Mouse (Mus musculus) hindbrain, embryonic 15.5 days (tissue): ENCODE results near the gene Eif5a. TPM values are rescaled to one million over a fixed set of nuclear protein-coding genes. Genes with fewer than 3 reads are reported as not detected.

Experiments used
- ATAC-seq: fragments of 200-750 bp; cut with Nextera tagmentation; 2 replicates; pipeline ENCODE4 v1.8.0; 2017; ENCODE audit warnings: low read depth, moderate number of reproducible peaks, moderate TSS enrichment; ENCODE audit not compliant: low FRiP score
- H3K27ac ChIP-seq: fragments of 300-500 bp; sonication (generic); replicated peaks from 2 replicates; pipeline ENCODE4 v1.5.1; 2015; ENCODE audit warnings: mild to moderate bottlenecking, inconsistent platforms
- H3K27me3 ChIP-seq: fragments of 300-500 bp; sonication (generic); 2 replicates; pipeline ENCODE4 v1.6.1; 2015; ENCODE audit warnings: control low read depth, inconsistent platforms
- H3K36me3 ChIP-seq: fragments of 300-500 bp; sonication (generic); 2 replicates; pipeline ENCODE4 v1.6.1; 2015; ENCODE audit warnings: control low read depth, inconsistent platforms
- H3K4me1 ChIP-seq: fragments of 300-500 bp; sonication (generic); replicated peaks from 2 replicates; pipeline ENCODE4 v1.6.1; 2015; ENCODE audit warnings: control low read depth, inconsistent platforms
- H3K4me2 ChIP-seq: fragments of 300-500 bp; sonication (generic); 2 replicates; pipeline ENCODE4 v1.6.1; 2015; ENCODE audit warnings: moderate library complexity, mild to moderate bottlenecking, inconsistent platforms
- H3K4me3 ChIP-seq: fragments of 300-500 bp; sonication (generic); 2 replicates; pipeline ENCODE4 v1.5.1; 2015; ENCODE audit warnings: mild to moderate bottlenecking, inconsistent platforms
- H3K9ac ChIP-seq: fragments of 300-500 bp; sonication (generic); 2 replicates; pipeline ENCODE4 v1.6.1; 2015; ENCODE audit warnings: inconsistent platforms
- H3K9me3 ChIP-seq: fragments of 300-500 bp; sonication (generic); 2 replicates; pipeline ENCODE4 v1.6.1; 2016; ENCODE audit warnings: control low read depth, inconsistent platforms
- WGBS: fragments of 180-500 bp; shearing (Covaris S2); methylation state at CpG from one replicate; pipeline ENCODE4 v1.1.7; 2015; 5-methylcytosine and 5-hydroxymethylcytosine counted together
- microRNA-seq: library from miRNA; unstranded; fragments of <30 nt; microRNA quantifications from one replicate; pipeline ENCODE4, GENCODE M21; 2016
- polyA plus RNA-seq: library from polyadenylated mRNA; unstranded; fragments of >200 nt; fragmentation: Nextera tagmentation; extraction: Ambion mirVana; gene quantifications from 2 replicates; pipeline ENCODE4 v1.2.1, GENCODE M21; 2015

The Eif5a gene
- polyA plus RNA-seq, 1 experiment from 2014 or later, result 1,119 TPM

DNA sequence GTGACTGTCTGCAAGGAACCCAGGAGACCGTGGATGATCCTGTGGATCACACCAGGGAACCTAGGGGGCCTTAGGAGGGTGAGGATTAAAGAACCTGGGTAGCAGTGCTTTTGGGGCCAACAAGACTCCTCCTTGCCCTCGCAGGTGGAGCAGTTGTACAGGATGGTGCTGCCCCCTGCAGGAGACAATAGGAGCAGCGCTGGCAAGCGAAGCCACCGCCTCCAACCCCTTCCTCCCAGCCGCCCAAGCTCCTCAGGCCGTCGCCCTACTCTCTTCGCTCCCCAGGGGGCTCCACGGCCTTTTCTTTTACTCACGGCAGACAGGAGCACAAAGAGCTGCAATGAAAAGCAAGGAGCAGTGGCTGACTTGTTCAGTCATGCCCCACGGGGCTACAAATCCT lies 44.9 kb downstream of the Eif5a start:
- H3K9me3 ChIP-seq, result no peaks in the 10 kb centered on the region
- 3% methylated on average over 12 of the region's 12 CpGs for WGBS
- H3K4me2 ChIP-seq, result peak overlapping the region; percentile 29
- H3K36me3 ChIP-seq, result no peaks in the 10 kb centered on the region
- H3K4me1 ChIP-seq, result peaks cover 24% of the 10 kb centered on the region; the same call in 1 of the 2 replicates
- H3K4me3 ChIP-seq, result no peak overlapping the region
- no peak for ATAC-seq
- peaks cover 6% of the 10 kb centered on the region; the same call in 1 of the 2 replicates for H3K27me3 ChIP-seq
- no peak overlapping the region for H3K27ac ChIP-seq
- H3K9ac ChIP-seq, result no peak overlapping the region

DNA sequence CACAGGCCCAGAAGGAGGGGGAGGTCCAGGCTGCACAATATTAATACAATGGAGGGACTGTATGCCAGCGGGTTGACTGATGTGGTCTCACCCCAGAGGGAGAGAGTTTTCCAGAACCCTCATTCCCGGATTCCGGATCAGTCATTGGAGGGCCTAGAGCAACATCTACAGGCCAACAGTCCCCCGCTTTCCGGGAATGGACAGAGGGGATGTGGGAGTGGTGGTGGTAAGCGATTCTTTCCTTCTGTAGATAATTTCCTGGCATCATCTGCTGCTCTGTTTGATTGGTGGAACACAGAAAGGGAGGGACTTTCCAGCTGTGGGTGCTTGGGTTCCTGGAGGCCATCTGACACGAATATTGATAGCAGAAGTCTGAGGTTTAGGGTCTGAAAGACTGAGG lies 45.6 kb downstream of the Eif5a start:
- WGBS, result 66% methylated on average over 7 of the region's 7 CpGs

DNA sequence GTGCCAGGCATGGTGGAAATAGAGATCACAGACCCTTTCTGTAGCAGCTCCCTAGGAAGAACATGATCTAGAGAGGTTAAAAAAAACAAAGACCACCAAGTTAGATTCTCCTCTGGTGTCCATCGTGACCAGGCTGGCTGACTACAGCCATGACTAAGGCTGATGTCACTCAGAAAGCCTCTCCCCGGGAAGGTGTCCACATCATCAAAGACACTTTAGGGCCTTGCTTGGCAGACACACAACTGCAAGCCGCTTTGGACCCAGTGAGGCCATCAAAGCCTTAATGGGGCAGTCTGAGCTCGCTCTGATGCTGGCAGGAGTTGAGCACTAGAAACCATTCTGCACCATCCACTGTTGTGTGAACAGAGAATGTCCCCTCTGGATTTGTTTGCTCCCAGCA lies 49.3 kb downstream of the Eif5a start:
- H3K4me2 ChIP-seq, result no peak overlapping the region
- no peak overlapping the region for H3K9ac ChIP-seq
- no peak overlapping the region for H3K27ac ChIP-seq
- H3K4me1 ChIP-seq, result 0 out of 2 replicates have a peak, but pooled peaks cover 5% of the 10 kb centered on the region
- no peaks in the 10 kb centered on the region for H3K9me3 ChIP-seq
- WGBS, result 78% methylated on average over 4 of the region's 4 CpGs
- ATAC-seq, result no peak
- no peaks in the 10 kb centered on the region for H3K27me3 ChIP-seq
- no peaks in the 10 kb centered on the region for H3K36me3 ChIP-seq
- H3K4me3 ChIP-seq, result no peak overlapping the region

More for the DNA sequence above, 45.6 kb downstream of the Eif5a start:
- H3K4me3 ChIP-seq, result no peak overlapping the region
- no peak for ATAC-seq
- H3K4me1 ChIP-seq, result peaks cover 18% of the 10 kb centered on the region; the same call in 1 of the 2 replicates
- no peaks in the 10 kb centered on the region for H3K36me3 ChIP-seq
- H3K9ac ChIP-seq, result no peak overlapping the region
- H3K4me2 ChIP-seq, result no peak overlapping the region
- H3K27ac ChIP-seq, result no peak overlapping the region
- no peaks in the 10 kb centered on the region for H3K9me3 ChIP-seq
- H3K27me3 ChIP-seq, result 0 out of 2 replicates have a peak, but pooled peaks cover 5% of the 10 kb centered on the region

DNA sequence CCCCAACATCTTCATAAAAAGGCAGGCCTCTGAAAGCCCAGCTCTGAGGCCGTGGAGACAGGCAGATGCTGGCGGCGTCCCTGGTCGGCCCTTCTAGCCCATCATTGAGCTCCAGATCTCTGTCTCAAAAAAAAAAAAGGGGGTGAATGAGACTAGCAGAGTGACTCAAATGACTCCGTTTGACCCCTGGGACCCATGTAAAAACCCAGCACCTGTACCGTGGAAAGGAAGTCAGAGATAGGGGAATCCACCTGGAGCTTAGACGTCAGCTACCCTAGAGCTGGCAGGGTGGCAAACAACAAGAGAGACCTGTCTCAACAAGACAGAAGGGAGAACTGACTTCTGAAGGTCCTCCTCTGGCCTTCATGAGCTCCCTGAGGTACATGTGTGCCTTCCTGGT lies 49.9 kb downstream of the Eif5a start:
- Histone ChIP-seq H3K27ac (no peak overlapping the region), H3K9me3 (no peaks in the 10 kb centered on the region), H3K4me3 (no peak overlapping the region), H3K4me2 (no peak overlapping the region), H3K36me3 (no peaks in the 10 kb centered on the region), H3K4me1 (no peaks in the 10 kb centered on the region), H3K9ac (no peak overlapping the region), H3K27me3 (no peaks in the 10 kb centered on the region)
- 88% methylated on average over 7 of the region's 7 CpGs for WGBS
- ATAC-seq, result no peak

DNA sequence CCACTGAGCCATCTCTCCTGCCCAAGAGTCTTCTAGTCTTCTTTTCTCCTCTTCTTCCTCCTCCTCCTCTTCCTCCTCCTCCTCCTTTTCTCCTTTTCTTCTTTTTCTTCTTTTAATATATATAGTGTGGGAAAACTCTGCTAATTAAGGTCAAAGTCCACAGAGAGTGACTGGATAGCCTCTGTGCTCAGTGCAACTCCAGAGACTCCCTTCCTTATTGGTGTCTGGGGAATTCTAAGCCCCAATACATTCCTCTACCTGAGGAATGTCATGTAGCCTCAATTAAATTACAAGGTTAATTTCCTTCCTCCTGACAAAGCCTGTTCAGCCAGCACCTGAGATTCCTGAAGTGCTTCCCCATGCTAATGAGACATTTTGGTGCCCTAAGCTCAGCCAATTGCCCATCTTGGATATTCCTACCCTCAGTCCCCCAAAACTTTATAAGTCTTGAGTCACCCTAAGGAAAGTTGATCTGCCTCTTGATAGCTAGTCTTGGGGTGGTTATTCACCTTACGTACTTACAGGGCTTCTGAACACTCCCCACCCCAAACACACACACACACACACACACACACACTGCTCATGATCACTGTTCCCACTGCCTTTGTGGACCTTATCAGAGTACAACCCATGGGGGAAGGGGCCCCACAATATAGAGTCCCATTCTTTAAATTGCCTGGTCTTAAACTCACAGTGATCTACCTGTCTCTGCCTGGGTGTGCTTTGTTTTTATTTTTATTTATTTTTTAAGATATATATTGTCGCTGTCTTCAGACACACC lies 51.3 kb downstream of the Eif5a start:
- H3K9ac ChIP-seq, result no peak overlapping the region
- H3K27ac ChIP-seq, result no peak overlapping the region
- ATAC-seq, result no peak
- no peaks in the 10 kb centered on the region for H3K9me3 ChIP-seq
- H3K36me3 ChIP-seq, result no peaks in the 10 kb centered on the region
- H3K27me3 ChIP-seq, result no peaks in the 10 kb centered on the region
- H3K4me1 ChIP-seq, result no peaks in the 10 kb centered on the region
- 98% methylated on average over 2 of the region's 2 CpGs for WGBS
- no peak overlapping the region for H3K4me3 ChIP-seq
- H3K4me2 ChIP-seq, result no peak overlapping the region

DNA sequence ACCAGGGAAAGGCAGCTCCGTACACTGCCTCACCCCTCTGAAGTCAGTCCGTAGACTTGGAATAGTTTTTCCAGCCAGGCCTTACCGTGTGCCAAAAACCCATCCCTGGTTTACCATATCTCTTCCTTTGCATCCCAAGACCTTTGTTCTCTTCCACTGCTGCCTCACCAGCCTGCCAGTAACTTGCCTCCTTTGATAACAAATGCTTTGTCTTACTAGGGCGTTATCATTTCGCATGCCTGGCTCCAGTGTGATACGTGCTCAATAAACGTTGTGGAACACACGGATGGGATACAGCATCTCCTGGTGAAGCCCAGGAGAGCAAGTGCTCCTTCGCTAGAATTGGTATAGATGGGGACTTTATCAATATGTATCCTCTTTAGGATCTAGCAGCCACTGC lies 54.4 kb downstream of the Eif5a start:
- Histone ChIP-seq H3K9ac (no peak overlapping the region), H3K27me3 (no peaks in the 10 kb centered on the region), H3K36me3 (no peaks in the 10 kb centered on the region)

More for the DNA sequence above, 54.4 kb downstream of the Eif5a start:
- Histone ChIP-seq H3K4me2 (no peak overlapping the region), H3K27ac (no peak overlapping the region), H3K4me3 (no peak overlapping the region), H3K4me1 (no peaks in the 10 kb centered on the region), H3K9me3 (no peaks in the 10 kb centered on the region)
- ATAC-seq, result no peak
- WGBS, result 69% methylated on average over 9 of the region's 9 CpGs

Small RNAs within 50 kb of the gene (microRNA-seq; reads per million reads assigned to microRNA genes)
- not detected for gene Mir6924

Other genes with a start within 250 kb of the Eif5a start
- 476 and 491 TPM in 2 replicates for gene Eif4a1, start 249.5 kb downstream of the Eif5a start, polyA plus RNA-seq
- gene Senp3, start 239.9 kb downstream of the Eif5a start, polyA plus RNA-seq, result 101 and 103 TPM in 2 replicates
- gene Tnfsf13, start 236.2 kb downstream of the Eif5a start, polyA plus RNA-seq, result 0.61 and 0.76 TPM in 2 replicates
- gene Tnfsf12, start 226.1 kb downstream of the Eif5a start, polyA plus RNA-seq, result 3.5 and 5.0 TPM in 2 replicates
- 1.2 and 1.9 TPM in 2 replicates for gene Tnfsfm13, start 225.9 kb downstream of the Eif5a start, polyA plus RNA-seq
- gene Polr2a, start 163.3 kb downstream of the Eif5a start, polyA plus RNA-seq, result 15.6 and 16.6 TPM in 2 replicates
- gene Slc35g3, start 160.0 kb downstream of the Eif5a start, polyA plus RNA-seq, result 0.51 and 0.66 TPM in 2 replicates
- 5.2 and 5.3 TPM in 2 replicates for gene Zbtb4, start 156.0 kb downstream of the Eif5a start, polyA plus RNA-seq
- gene Chrnb1, start 126.0 kb downstream of the Eif5a start, polyA plus RNA-seq, result 1.2 and 2.2 TPM in 2 replicates
- 5.7 and 7.1 TPM in 2 replicates for gene Fgf11, start 120.1 kb downstream of the Eif5a start, polyA plus RNA-seq
- gene Tmem102, start 116.3 kb downstream of the Eif5a start, polyA plus RNA-seq, result 1.1 and 2.0 TPM in 2 replicates
- not detected in 2 replicates for gene Gm39566, start 106.7 kb downstream of the Eif5a start, polyA plus RNA-seq
- not detected in 2 replicates for gene Spem2, start 103.5 kb downstream of the Eif5a start, polyA plus RNA-seq
- 0.21 and 0.34 TPM in 2 replicates for gene Spem1, start 99.8 kb downstream of the Eif5a start, polyA plus RNA-seq
- 20.9 and 21.0 TPM in 2 replicates for gene Nlgn2, start 84.2 kb downstream of the Eif5a start, polyA plus RNA-seq
- 375 and 391 TPM in 2 replicates for gene Tmem256, start 83.4 kb downstream of the Eif5a start, polyA plus RNA-seq
- 46.0 and 47.5 TPM in 2 replicates for gene Plscr3, start 75.6 kb downstream of the Eif5a start, polyA plus RNA-seq
- gene Tnk1, start 63.2 kb downstream of the Eif5a start, polyA plus RNA-seq, result 0.10 and 0.12 TPM in 2 replicates
- not detected in 2 replicates for gene Tmem95, start 43.9 kb downstream of the Eif5a start, polyA plus RNA-seq
- gene Kctd11, start 40.6 kb downstream of the Eif5a start, polyA plus RNA-seq, result 2.0 and 2.4 TPM in 2 replicates
- gene Acap1, start 26.4 kb downstream of the Eif5a start, polyA plus RNA-seq, result 0.52 and 0.58 TPM in 2 replicates
- gene 2810408A11Rik, start 21.0 kb downstream of the Eif5a start, polyA plus RNA-seq, result 8.8 TPM in 2 replicates
- 16.6 and 19.9 TPM in 2 replicates for gene Neurl4, start 20.9 kb downstream of the Eif5a start, polyA plus RNA-seq
- gene Gps2, start 8.1 kb downstream of the Eif5a start, polyA plus RNA-seq, result 68.4 and 69.9 TPM in 2 replicates
- 6.7 and 6.8 TPM in 2 replicates for gene Ybx2, start 13.8 kb upstream of the Eif5a start, polyA plus RNA-seq
- 3.4 and 4.1 TPM in 2 replicates for gene Slc2a4, start 26.2 kb upstream of the Eif5a start, polyA plus RNA-seq
- 0.34 and 1.0 TPM in 2 replicates for gene Cldn7, start 42.8 kb upstream of the Eif5a start, polyA plus RNA-seq
- gene Ctdnep1, start 59.2 kb upstream of the Eif5a start, polyA plus RNA-seq, result 23.5 and 27.1 TPM in 2 replicates
- 163 and 174 TPM in 2 replicates for gene Elp5, start 60.6 kb upstream of the Eif5a start, polyA plus RNA-seq
- 561 and 571 TPM in 2 replicates for gene Gabarap, start 69.2 kb upstream of the Eif5a start, polyA plus RNA-seq
- 56.1 and 62.2 TPM in 2 replicates for gene Phf23, start 73.8 kb upstream of the Eif5a start, polyA plus RNA-seq
- 26.4 and 28.7 TPM in 2 replicates for gene Dvl2, start 78.6 kb upstream of the Eif5a start, polyA plus RNA-seq
- 58.0 and 62.2 TPM in 2 replicates for gene Acadvl, start 93.5 kb upstream of the Eif5a start, polyA plus RNA-seq
- 23.8 and 24.1 TPM in 2 replicates for gene Dlg4, start 95.0 kb upstream of the Eif5a start, polyA plus RNA-seq
- 2.8 and 4.7 TPM in 2 replicates for gene Asgr1, start 132.1 kb upstream of the Eif5a start, polyA plus RNA-seq
- not detected in 2 replicates for gene Asgr2, start 170.7 kb upstream of the Eif5a start, polyA plus RNA-seq
- gene Mgl2, start 208.4 kb upstream of the Eif5a start, polyA plus RNA-seq, result 1.4 and 1.6 TPM in 2 replicates
- gene Clec10a, start 234.2 kb upstream of the Eif5a start, polyA plus RNA-seq, result 0.64 and 1.3 TPM in 2 replicates